Mouse (Mus musculus) G1E (cell line): ENCODE results near the gene Wt1. TPM values are rescaled to one million over a fixed set of nuclear protein-coding genes. Genes with fewer than 3 reads are reported as not detected.

Source experiments
- ATAC-seq: 2 replicates; pipeline ENCODE4 v1.8.0; 2016; ENCODE audit warnings: mild to moderate bottlenecking; ENCODE audit not compliant: insufficient number of reproducible peaks, poor library complexity, low FRiP score, severe bottlenecking; ENCODE audit errors: extremely low read depth
- DNase-seq: peaks from one replicate; pipeline ENCODE4 v3.0.0; 2012; ENCODE audit warnings: low spot score
- H3K27me3 ChIP-seq: 2 replicates; pipeline ENCODE4 v1.6.1; 2012; ENCODE audit warnings: mild to moderate bottlenecking, low read length, inconsistent platforms; ENCODE audit not compliant: insufficient read depth
- H3K36me3 ChIP-seq: replicated peaks from 2 replicates; pipeline ENCODE3; 2012; ENCODE audit warnings: mild to moderate bottlenecking, inconsistent platforms
- H3K4me1 ChIP-seq: 2 replicates; pipeline ENCODE4 v1.6.1; 2012; ENCODE audit warnings: low read depth, low read length, inconsistent platforms, mixed read lengths; ENCODE audit not compliant: insufficient read depth
- H3K4me3 ChIP-seq: 2 replicates; pipeline ENCODE4 v1.5.1; 2012; ENCODE audit warnings: low read depth, mild to moderate bottlenecking, inconsistent platforms, low read length, moderate library complexity, mixed read lengths
- H3K9me3 ChIP-seq: replicated peaks from 2 replicates; pipeline ENCODE4 v1.6.1; 2012; ENCODE audit warnings: inconsistent platforms
- CTCF ChIP-seq: IDR thresholded peaks from 2 replicates; pipeline ENCODE4 v1.5.1; 2012; ENCODE audit warnings: low read depth, low read length, inconsistent platforms, mixed read lengths
- GATA1 ChIP-seq: IDR thresholded peaks from 2 replicates; pipeline ENCODE4 v1.6.1; 2012; ENCODE audit warnings: borderline replicate concordance, low read length, inconsistent platforms, mixed read lengths
- GATA2 ChIP-seq: IDR thresholded peaks from 2 replicates; pipeline ENCODE4 v1.6.1; 2012; ENCODE audit warnings: low read depth, low read length, inconsistent platforms, borderline replicate concordance
- POLR2AphosphoS5 ChIP-seq: IDR thresholded peaks from 2 replicates; pipeline ENCODE4 v1.6.1; 2012; ENCODE audit warnings: low read depth, low read length, inconsistent platforms; ENCODE audit not compliant: insufficient replicate concordance
- TAL1 ChIP-seq: conservative IDR thresholded peaks from 2 replicates; pipeline ENCODE4 v1.6.1; 2012; ENCODE audit warnings: low read depth, low read length, inconsistent platforms, mixed read lengths
- polyA plus RNA-seq: library from polyadenylated mRNA; stranded (reverse); fragments of >175 nt; gene quantifications from 2 replicates; pipeline ENCODE4 v1.2.3, GENCODE M21; 2012
- total RNA-seq, 2 experiments: library from RNA; stranded (forward) in 1 of 2; stranded (reverse) in 1 of 2; fragments of 200-1000 nt in 1 of 2; fragments of >200 nt in 1 of 2; fragmentation: Nextera tagmentation in 1 of 2; gene quantifications; 2 replicates each; pipeline ENCODE4 v1.2.3; 2014 to 2017

Gene Wt1
- total and polyA plus RNA-seq, 3 experiments, result 0.05 TPM; not detected in 2

DNA sequence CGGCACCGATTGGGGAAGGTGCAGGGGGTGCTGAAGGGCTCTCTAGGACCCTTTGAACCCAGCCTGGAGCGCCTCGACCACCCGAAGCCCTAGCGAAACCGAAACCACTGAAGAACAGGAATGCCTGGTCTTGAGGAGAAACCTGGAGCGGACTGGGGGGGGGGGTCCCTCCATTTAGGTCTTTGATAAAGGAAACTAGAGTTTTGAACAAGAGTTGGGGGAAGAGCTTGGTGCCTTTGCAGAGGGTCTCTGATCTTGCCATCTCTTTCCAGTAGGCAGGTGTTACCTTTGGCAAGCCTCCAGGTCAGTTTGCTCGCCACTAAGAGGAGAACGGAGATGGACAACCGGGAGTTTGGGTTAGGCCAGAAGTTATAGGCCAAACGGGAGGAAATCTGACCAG, 2.2 kb downstream of the Wt1 start:
- Histone ChIP-seq H3K36me3 (no peaks in the 10 kb centered on the region), H3K4me3 (no peak overlapping the region), H3K4me1 (no peaks in the 10 kb centered on the region; the same call in 1 of the 2 replicates), H3K27me3 (peaks cover 19% of the 10 kb centered on the region; the same call in 1 of the 2 replicates), H3K9me3 (peaks cover 20% of the 10 kb centered on the region)
- TF ChIP-seq CTCF, result no peak
- TF ChIP-seq TAL1, result no peak
- TF ChIP-seq POLR2AphosphoS5, result no peak
- TF ChIP-seq GATA1, result no peak
- no peak for TF ChIP-seq GATA2
- DNase-seq (no peak), ATAC-seq (no peak)

DNA sequence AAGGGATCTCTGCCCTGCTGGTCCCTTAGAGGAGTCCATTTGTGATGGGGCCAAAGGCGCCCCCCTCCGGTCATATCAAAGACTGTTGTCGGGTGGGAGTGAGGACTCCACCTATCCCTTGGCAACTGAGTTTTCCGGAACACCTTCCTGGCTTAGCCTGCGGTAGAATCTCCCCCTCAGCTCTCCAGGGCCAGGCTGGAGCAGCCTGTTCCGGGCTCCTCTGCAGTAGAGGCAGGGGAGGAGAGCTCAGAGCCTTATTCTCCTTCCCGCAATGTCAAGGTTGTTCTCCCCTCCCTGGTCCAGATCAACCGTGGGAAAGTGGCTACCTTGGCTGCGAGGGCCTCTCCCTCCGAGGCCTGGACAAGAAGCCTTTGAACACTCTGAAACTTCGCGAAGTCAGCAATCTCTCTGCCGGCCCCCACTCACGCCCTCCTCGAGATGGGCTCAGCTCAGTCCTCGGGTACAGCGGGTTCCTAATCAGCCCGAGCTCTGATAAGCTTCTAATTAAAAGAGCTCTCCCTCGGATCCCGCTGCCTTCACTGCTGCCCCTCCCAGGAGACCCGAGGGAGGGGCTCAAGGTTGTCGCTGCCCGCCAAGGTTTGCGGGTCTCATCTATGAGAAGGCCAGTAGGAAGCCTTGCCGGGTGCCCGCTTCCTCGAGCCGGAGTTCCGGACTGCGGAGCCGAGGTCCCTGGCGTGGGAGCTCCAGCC, 4.2 kb downstream of the Wt1 start:
- ATAC-seq (no peak), DNase-seq (no peak)
- Histone ChIP-seq H3K9me3 (peaks cover 20% of the 10 kb centered on the region), H3K4me1 (no peaks in the 10 kb centered on the region; the same call in 1 of the 2 replicates), H3K36me3 (no peaks in the 10 kb centered on the region), H3K27me3 (peaks cover 11% of the 10 kb centered on the region; the same call in 1 of the 2 replicates), H3K4me3 (no peak overlapping the region)
- TF ChIP-seq GATA1 (no peak), TAL1 (no peak), POLR2AphosphoS5 (no peak), CTCF (no peak), GATA2 (no peak)

DNA sequence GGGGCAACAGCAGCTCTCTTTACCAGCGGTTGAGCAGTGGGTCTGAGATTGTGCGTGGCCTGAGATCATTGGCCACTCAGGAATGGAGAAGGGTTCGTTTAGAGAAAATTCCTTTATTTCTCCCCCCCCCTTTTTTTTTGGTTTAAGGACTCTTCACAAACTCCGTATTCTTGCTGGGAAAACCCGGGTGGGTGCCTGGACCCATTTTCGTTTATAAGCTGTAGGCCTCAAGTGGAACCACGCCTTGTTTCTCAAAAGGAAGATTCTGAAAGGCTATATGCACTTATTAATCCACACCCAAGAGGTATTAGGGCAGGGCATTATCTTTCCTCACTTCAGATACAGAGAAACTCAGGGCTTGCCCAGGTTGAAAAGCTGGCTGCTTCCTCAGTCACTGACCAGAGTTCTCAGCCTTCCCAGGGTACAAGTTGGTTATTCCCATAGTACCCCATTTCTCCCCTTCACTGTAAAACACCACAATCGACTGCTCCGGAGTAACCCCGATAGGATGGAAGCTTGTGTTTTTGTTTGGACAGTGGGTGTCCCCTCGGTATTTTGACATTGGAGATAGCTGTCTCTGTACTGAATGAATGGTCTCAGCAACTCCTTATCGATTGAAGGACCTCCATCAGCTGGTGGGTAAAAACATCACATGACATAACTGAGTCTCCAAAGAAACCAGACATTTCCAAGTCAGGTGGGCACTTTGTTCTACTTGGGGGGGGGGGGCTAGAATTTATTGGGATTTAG, 4.9 kb downstream of the Wt1 start:
- TF ChIP-seq POLR2AphosphoS5 (no peak), CTCF (no peak), TAL1 (no peak), GATA2 (no peak), GATA1 (no peak)
- H3K27me3 ChIP-seq, result peaks cover 11% of the 10 kb centered on the region; the same call in 1 of the 2 replicates
- DNase-seq (no peak), ATAC-seq (no peak)
- H3K4me1 ChIP-seq, result no peaks in the 10 kb centered on the region; the same call in 1 of the 2 replicates
- no peak overlapping the region for H3K4me3 ChIP-seq
- peaks cover 17% of the 10 kb centered on the region for H3K9me3 ChIP-seq
- H3K36me3 ChIP-seq, result no peaks in the 10 kb centered on the region

DNA sequence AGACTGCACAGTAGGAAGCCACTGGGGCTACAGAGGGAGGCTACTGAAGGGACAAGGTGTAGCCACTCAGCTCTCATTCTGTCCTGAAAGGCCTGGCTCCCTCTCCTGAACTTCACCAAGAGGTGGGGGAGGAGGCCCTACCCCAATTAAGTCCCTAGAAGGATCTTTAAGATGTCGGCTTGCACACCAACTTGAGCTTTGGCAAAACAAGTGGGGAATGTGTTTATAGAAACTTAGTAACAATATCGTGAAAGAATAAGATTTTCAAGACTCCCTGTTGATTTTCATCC, 5.4 kb downstream of the Wt1 start:
- TF ChIP-seq GATA2, result no peak
- TF ChIP-seq GATA1, result no peak
- no peak for TF ChIP-seq TAL1
- no peak for TF ChIP-seq POLR2AphosphoS5
- no peak for TF ChIP-seq CTCF
- peaks cover 12% of the 10 kb centered on the region; the same call in 1 of the 2 replicates for H3K27me3 ChIP-seq
- peaks cover 13% of the 10 kb centered on the region for H3K9me3 ChIP-seq
- no peak for ATAC-seq
- H3K4me3 ChIP-seq, result no peak overlapping the region
- no peaks in the 10 kb centered on the region; the same call in 1 of the 2 replicates for H3K4me1 ChIP-seq
- no peaks in the 10 kb centered on the region for H3K36me3 ChIP-seq
- DNase-seq, result no peak

DNA sequence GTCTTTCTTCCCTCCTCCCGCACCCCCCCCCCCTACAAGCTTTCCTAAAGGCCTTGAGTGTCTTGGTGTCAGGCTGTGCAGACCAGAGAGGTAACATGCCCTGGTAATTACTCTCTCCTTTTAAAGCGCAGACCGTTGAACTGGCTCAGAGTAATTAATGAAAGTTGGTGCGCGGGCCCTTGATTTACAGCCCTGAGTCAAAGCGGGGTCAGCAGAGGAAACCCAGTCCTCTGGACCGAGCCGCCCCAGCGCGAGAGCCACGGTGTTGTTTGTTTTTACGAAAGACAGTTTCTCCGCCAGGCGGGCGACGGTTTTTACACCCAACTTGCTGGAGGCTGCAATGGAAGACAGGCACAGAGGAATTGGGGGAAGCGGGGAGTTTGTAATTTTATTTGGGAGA, 6.0 kb downstream of the Wt1 start:
- peaks cover 16% of the 10 kb centered on the region; the same call in 1 of the 2 replicates for H3K27me3 ChIP-seq
- ATAC-seq, result no peak
- TF ChIP-seq GATA2, result no peak
- TF ChIP-seq CTCF, result no peak
- TF ChIP-seq POLR2AphosphoS5, result no peak
- TF ChIP-seq GATA1, result no peak
- TF ChIP-seq TAL1, result no peak

DNA sequence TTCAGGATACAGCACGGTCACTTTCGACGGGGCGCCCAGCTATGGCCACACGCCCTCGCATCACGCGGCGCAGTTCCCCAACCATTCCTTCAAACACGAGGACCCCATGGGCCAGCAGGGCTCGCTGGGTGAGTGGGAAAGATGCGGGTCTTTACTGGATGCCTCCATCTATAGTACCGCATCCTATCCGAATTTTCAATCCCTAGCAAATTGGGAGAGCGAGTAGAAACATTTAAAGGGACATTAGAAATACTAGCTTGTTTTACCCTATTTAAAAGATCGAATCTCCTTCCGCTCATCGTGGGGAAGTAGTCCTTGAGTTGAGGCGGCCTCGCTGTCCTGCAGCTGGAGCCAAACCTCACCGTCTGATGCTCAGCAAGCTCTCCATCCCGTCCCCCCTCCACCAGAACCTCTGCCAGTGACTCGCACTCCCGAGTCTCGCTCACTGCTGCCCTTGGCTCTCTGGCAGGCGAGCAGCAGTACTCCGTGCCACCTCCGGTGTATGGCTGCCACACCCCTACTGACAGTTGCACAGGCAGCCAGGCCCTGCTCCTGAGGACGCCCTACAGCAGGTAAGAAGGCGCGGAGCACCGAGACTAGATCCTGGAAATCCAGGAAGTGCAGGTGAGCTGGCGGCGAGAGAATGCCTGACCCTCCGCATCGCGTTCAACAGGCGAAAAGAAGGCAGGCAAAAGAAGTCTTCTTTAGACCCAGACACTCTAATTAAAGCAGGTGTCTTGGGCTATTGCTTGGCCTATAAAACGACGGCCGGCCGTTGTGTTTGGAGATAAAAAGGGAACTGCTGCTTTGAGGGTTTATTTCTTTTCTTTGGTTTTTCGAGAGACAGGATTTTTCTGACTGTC, 6.8 kb downstream of the Wt1 start:
- Histone ChIP-seq H3K9me3 (no peaks in the 10 kb centered on the region), H3K4me3 (no peak overlapping the region), H3K27me3 (peaks cover 16% of the 10 kb centered on the region; the same call in 1 of the 2 replicates), H3K4me1 (no peaks in the 10 kb centered on the region), H3K36me3 (no peaks in the 10 kb centered on the region)
- DNase-seq, result no peak
- no peak for TF ChIP-seq TAL1
- no peak for TF ChIP-seq GATA2
- no peak for TF ChIP-seq CTCF
- no peak for TF ChIP-seq GATA1
- no peak for TF ChIP-seq POLR2AphosphoS5
- ATAC-seq, result no peak

More for the DNA sequence above, 6.0 kb downstream of the Wt1 start:
- peaks cover 7% of the 10 kb centered on the region for H3K9me3 ChIP-seq
- H3K36me3 ChIP-seq, result no peaks in the 10 kb centered on the region
- no peaks in the 10 kb centered on the region; the same call in 1 of the 2 replicates for H3K4me1 ChIP-seq
- no peak overlapping the region for H3K4me3 ChIP-seq
- DNase-seq, result no peak
